In genomic region chrX:93289851-93290380, GRCm38 (mm10) we compare ENCODE assay signal across 16 mouse cellular contexts. TPM values are rescaled to one million over a fixed set of nuclear protein-coding genes. Genes with fewer than 3 reads are reported as not detected.
DNase-seq lines count a peak whose midpoint lies in the region; ATAC-seq and TF ChIP-seq lines count a peak whose summit lies in the region.
"Had no signal": no experiment of that assay in that cellular context is flagged by ENCODE, and none has a peak within 500 bp of the region (broad histone marks: within the 10 kb centered on the region; RNA-seq: fewer than 3 reads in every experiment).

No protein-coding gene starts in this region.

- peak overlapping the region; percentile 93 for H3K27ac ChIP-seq in forebrain, embryonic 10.5 days
- peak overlapping the region; percentile 78 for H3K27ac ChIP-seq in forebrain, postnatal 0 days (ENCODE audit: low read depth, low read length)
- no peak overlapping the region for H3K27ac ChIP-seq in neural tube, embryonic 11.5 days (ENCODE audit: low read depth, low read length)
- H3K27ac ChIP-seq: embryonic facial prominence, embryonic 13.5 days; hindbrain, embryonic 14.5 days; macrophage had no signal

- peak overlapping the region; percentile 57 for H3K9ac ChIP-seq in forebrain, postnatal 0 days
- H3K9ac ChIP-seq in neural tube, embryonic 11.5 days (ENCODE audit: low read length) = no peak overlapping the region
- H3K9ac ChIP-seq: embryonic facial prominence, embryonic 13.5 days; hindbrain, embryonic 14.5 days; liver, postnatal 0 days had no signal

- H3K4me1 ChIP-seq in megakaryocyte, embryonic 14.5 days = peaks cover 50% of the 10 kb centered on the region
- peaks cover 31% of the 10 kb centered on the region for H3K4me1 ChIP-seq in forebrain, embryonic 10.5 days
- H3K4me1 ChIP-seq in forebrain, postnatal 0 days (ENCODE audit: insufficient read depth) = no peaks in the 10 kb centered on the region
- no peaks in the 10 kb centered on the region; the same call in 1 of the 2 replicates for H3K4me1 ChIP-seq in neural tube, embryonic 11.5 days (ENCODE audit: control insufficient read depth, insufficient read depth, low read length)

- H3K36me3 ChIP-seq in megakaryocyte, embryonic 14.5 days (replicated peaks; ENCODE audit: low read length) = no peaks in the 10 kb centered on the region
- H3K36me3 ChIP-seq in forebrain, embryonic 10.5 days (replicated peaks) = peaks cover 25% of the 10 kb centered on the region
- no peaks in the 10 kb centered on the region for H3K36me3 ChIP-seq in forebrain, postnatal 0 days (ENCODE audit: insufficient read depth)
- H3K36me3 ChIP-seq in neural tube, embryonic 11.5 days (ENCODE audit: control insufficient read depth, insufficient read depth, low read length) = no peaks in the 10 kb centered on the region
- H3K36me3 ChIP-seq: embryonic facial prominence, embryonic 13.5 days had no signal

- peak overlapping the region; percentile 56 for H3K4me2 ChIP-seq in forebrain, postnatal 0 days (ENCODE audit: low read depth)
- no peak overlapping the region for H3K4me2 ChIP-seq in neural tube, embryonic 11.5 days (ENCODE audit: low read depth)

- no peak for TF ChIP-seq CTCF in forebrain, postnatal 0 days (IDR thresholded peaks at IDR 0.05; ENCODE audit: low read depth)

- peak overlapping the region; percentile 91 for H3K4me3 ChIP-seq in megakaryocyte, embryonic 14.5 days (replicated peaks)
- peak overlapping the region; percentile 65 for H3K4me3 ChIP-seq in forebrain, embryonic 10.5 days
- H3K4me3 ChIP-seq in forebrain, postnatal 0 days (ENCODE audit: low read depth, low read length) = peak overlapping the region; percentile 41
- H3K4me3 ChIP-seq in neural tube, embryonic 11.5 days (ENCODE audit: low read depth, low read length) = no peak overlapping the region

- peaks cover 95% of the 10 kb centered on the region for H3K27me3 ChIP-seq in megakaryocyte, embryonic 14.5 days (replicated peaks)
- peaks cover 100% of the 10 kb centered on the region for H3K27me3 ChIP-seq in forebrain, embryonic 10.5 days (ENCODE audit: poor library complexity, severe bottlenecking)
- H3K27me3 ChIP-seq in forebrain, postnatal 0 days (ENCODE audit: insufficient read depth, low read length) = no peaks in the 10 kb centered on the region
- H3K27me3 ChIP-seq in neural tube, embryonic 11.5 days (ENCODE audit: control insufficient read depth, insufficient read depth, low read length) = peaks cover 89% of the 10 kb centered on the region

- 19% methylated on average over 12 of the region's 12 CpGs for WGBS in forebrain, embryonic 10.5 days
- 23% methylated on average over 12 of the region's 12 CpGs for WGBS in forebrain, postnatal 0 days
- WGBS in neural tube, embryonic 11.5 days = 11% methylated on average over 12 of the region's 12 CpGs

- H3K9me3 ChIP-seq in megakaryocyte, embryonic 14.5 days = peaks cover 15% of the 10 kb centered on the region
- no peaks in the 10 kb centered on the region for H3K9me3 ChIP-seq in forebrain, embryonic 10.5 days
- H3K9me3 ChIP-seq in forebrain, postnatal 0 days (ENCODE audit: low read length) = no peaks in the 10 kb centered on the region
- no peaks in the 10 kb centered on the region for H3K9me3 ChIP-seq in neural tube, embryonic 11.5 days (ENCODE audit: control insufficient read depth, low read length)
- H3K9me3 ChIP-seq: embryonic facial prominence, embryonic 13.5 days had no signal

- no peak for DNase-seq in forebrain, embryonic 10.5 days (ENCODE audit: extremely low spot score, low spot score)
- DNase-seq in forebrain, postnatal 0 days = peak; percentile 24
- DNase-seq in neural tube, embryonic 11.5 days (ENCODE audit: low spot score) = peak; percentile 30
- DNase-seq in frontal cortex, postnatal 36 days (ENCODE audit: low spot score in 2 of 2) = no peak
- DNase-seq in thymus, postnatal 14 days = no peak
- DNase-seq: adrenal gland, adult 2 months; cerebellum, adult 8-10 months; left cerebral cortex, postnatal 4 days; liver, postnatal 0 days; right cerebral cortex, postnatal 14 days had no signal

- ATAC-seq in megakaryocyte, adult 5-6 weeks (ENCODE audit: poor library complexity, severe bottlenecking) = no peak
- no peak for ATAC-seq in forebrain, postnatal 0 days
- no peak for ATAC-seq in neural tube, embryonic 11.5 days (ENCODE audit: insufficient read depth, low FRiP score, low TSS enrichment)
- ATAC-seq: liver, postnatal 0 days had no signal

RNA-seq across cellular contexts. Expression of gene Arx, which starts 3.7 kb away (rescaled TPM):
- 0.09 TPM in 1 of 2 replicates, not detected in the other for polyA plus RNA-seq in megakaryocyte, embryonic 14.5 days (2012; ENCODE audit: insufficient read depth, low replicate concordance)
- not detected in 2 replicates for total RNA-seq in megakaryocyte, adult 5-6 weeks (2015)
- total RNA-seq in megakaryocyte, adult 5-6 weeks (2017) = not detected in 2 replicates
- 22.1 and 24.6 TPM in 2 replicates for polyA plus RNA-seq in forebrain, embryonic 10.5 days (2016; fragmentation: Nextera tagmentation; extraction: Ambion mirVana)
- 41.8 and 57.9 TPM in 2 replicates for total RNA-seq in forebrain, postnatal 0 days (2014; rRNA removed)
- polyA plus RNA-seq in forebrain, postnatal 0 days (2015; fragmentation: Nextera tagmentation; extraction: Ambion mirVana) = 30.2 and 30.6 TPM in 2 replicates
- 1.7 and 1.8 TPM in 2 replicates for polyA plus RNA-seq in neural tube, embryonic 11.5 days (2014; fragmentation: Nextera tagmentation; extraction: Ambion mirVana)
- polyA plus RNA-seq: kidney, embryonic 14.5 days; liver, postnatal 0 days; macrophage had no signal

Comparison
In these comparisons a context has a peak if more than half of its experiments do, and no peak if none do; other contexts are left out.
1. DNase-seq: peak in forebrain, postnatal 0 days (single experiment) and neural tube, embryonic 11.5 days (single experiment); none in forebrain, embryonic 10.5 days (single experiment), frontal cortex, postnatal 36 days (0 of 2) and thymus, postnatal 14 days (single experiment).